Mouse (Mus musculus) neural tube, embryonic 12.5 days (tissue): ENCODE data around the gene Abca2. TPM values are rescaled to one million over a fixed set of nuclear protein-coding genes. Genes with fewer than 3 reads are reported as not detected.

Source experiments
- ATAC-seq: fragments of 200-750 bp; cut with Nextera tagmentation; 2 replicates; pipeline ENCODE4 v1.8.0; 2017; ENCODE audit warnings: low read depth, mild to moderate bottlenecking, moderate TSS enrichment, moderate library complexity; ENCODE audit not compliant: low FRiP score
- H3K27ac ChIP-seq: fragments of 300-500 bp; sonication (generic); 2 replicates; pipeline ENCODE4 v1.5.1; 2016
- H3K27me3 ChIP-seq: fragments of 300-500 bp; sonication (generic); replicated peaks from 2 replicates; pipeline ENCODE4 v1.6.1; 2016; ENCODE audit warnings: mild to moderate bottlenecking
- H3K36me3 ChIP-seq: fragments of 300-500 bp; sonication (generic); 2 replicates; pipeline ENCODE4 v1.6.1; 2016; ENCODE audit warnings: mild to moderate bottlenecking
- H3K4me1 ChIP-seq: fragments of 300-500 bp; sonication (generic); 2 replicates; pipeline ENCODE4 v1.6.1; 2016
- H3K4me2 ChIP-seq: fragments of 300-500 bp; sonication (generic); replicated peaks from 2 replicates; pipeline ENCODE4 v1.6.1; 2016; ENCODE audit warnings: mild to moderate bottlenecking
- H3K4me3 ChIP-seq: fragments of 300-500 bp; sonication (generic); 2 replicates; pipeline ENCODE4 v1.5.1; 2016
- H3K9ac ChIP-seq: fragments of 300-500 bp; sonication (generic); 2 replicates; pipeline ENCODE4 v1.6.1; 2016; ENCODE audit warnings: mild to moderate bottlenecking
- H3K9me3 ChIP-seq: fragments of 300-500 bp; sonication (generic); 2 replicates; pipeline ENCODE4 v1.6.1; 2016; ENCODE audit warnings: mild to moderate bottlenecking
- WGBS: fragments of 180-500 bp; shearing (Covaris S2); methylation state at CpG from one replicate; pipeline ENCODE4 v1.1.7; 2016; 5-methylcytosine and 5-hydroxymethylcytosine counted together
- polyA plus RNA-seq: library from polyadenylated mRNA; unstranded; fragments of >200 nt; fragmentation: Nextera tagmentation; extraction: Ambion mirVana; gene quantifications from 2 replicates; pipeline ENCODE4 v1.2.1, GENCODE M21; 2016

The Abca2 gene
- polyA plus RNA-seq, 1 experiment from 2014 or later, result 10.2 TPM

DNA sequence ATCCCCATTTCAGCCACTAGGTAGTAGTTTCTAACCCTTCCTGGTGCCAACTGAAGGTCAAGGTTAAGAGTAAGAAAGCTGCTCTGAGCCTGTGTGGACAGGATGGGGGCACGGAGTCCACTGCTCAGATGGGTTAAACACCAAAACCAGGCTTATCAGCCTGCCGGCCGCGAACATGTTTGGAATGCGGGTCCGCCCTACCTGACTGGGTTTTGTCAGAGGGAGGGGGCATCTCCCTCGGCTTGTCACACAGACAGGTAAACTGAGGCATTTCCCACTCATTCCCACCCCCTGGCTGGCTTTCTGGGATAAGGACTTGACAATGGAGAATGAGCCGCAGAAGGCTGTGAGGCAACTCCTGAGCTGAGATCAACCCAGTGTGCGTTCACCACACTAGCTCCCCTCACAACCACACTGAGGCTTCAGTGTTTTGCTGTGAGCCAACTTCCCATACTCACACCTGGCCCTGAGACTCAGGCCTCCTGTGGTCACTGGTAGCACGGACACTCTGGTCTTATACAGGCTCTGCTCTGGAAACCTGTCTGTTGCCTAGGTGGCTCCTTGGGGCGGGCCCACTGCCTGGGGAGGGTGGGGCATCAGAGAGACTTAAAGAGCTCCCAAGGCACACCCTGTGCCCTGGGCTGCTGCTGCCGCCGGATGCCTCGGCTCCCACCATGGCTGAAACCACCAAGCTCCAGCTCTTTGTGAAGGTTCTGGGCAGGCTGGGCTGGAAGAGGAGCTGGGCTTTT, 27.9 kb downstream of the Abca2 start, which contains the start of gene Clic3:
Clic3 (plus strand) TSS at position 634 of the 749 bp plus-strand sequence.
- Histone ChIP-seq H3K9ac (no peak within 1 kb of the TSS), H3K4me2 (no peak within 1 kb of the TSS), H3K27ac (no peak within 1 kb of the TSS), H3K4me3 (no peak within 1 kb of the TSS), H3K9me3 (no peaks in the 10 kb centered on the region), H3K36me3 (peaks cover 16% of the 10 kb centered on the region), H3K27me3 (no peaks in the 10 kb centered on the region), H3K4me1 (peaks cover 23% of the 10 kb centered on the region)
- ATAC-seq, result no peak
- 70% methylated on average over 14 of the region's 14 CpGs for WGBS

DNA sequence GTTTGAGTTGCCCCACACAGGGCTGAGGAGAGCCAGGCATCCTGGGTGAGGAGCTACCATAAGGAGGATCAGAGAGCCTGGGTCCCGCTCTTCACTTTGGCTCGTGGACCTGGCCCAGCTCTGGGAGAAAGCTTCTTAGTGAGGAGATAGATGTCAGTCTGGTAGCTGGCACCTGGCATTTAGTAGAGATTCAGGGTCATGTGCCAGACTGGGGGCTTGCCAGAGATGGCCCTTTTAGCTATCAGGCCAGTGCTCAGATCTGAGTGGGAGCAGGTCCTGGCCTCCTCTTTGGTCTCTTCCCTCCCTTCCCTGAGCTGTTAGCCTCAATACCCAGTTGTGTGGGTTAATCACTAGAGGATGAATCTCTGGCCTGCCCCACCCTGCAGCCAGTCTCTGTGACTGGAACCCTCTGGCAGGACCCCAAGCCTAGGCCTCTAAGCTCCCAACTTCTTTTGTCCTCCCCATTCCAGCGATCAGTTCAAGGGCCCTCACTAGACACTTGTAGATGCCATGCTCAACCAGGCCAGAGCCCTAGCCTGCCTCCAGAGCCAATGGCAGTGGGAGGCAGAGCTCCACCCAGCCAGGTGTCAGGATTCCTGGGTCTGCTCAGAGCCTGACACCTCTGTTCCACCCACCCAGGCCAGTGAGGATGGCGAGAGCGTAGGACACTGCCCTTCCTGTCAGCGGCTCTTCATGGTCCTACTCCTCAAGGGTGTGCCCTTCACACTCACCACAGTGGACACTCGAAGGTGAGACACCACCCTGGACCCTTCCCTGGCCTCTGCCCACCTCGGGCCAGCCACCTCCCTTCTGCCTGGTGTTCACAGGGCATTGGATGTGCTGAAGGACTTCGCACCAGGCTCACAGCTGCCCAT, 28.8 kb downstream of the Abca2 start:
- WGBS, result 87% methylated on average over 9 of the region's 9 CpGs
- Histone ChIP-seq H3K4me3 (no peak overlapping the region), H3K4me2 (no peak overlapping the region), H3K9ac (no peak overlapping the region), H3K4me1 (peaks cover 24% of the 10 kb centered on the region), H3K36me3 (peaks cover 16% of the 10 kb centered on the region), H3K27ac (no peak overlapping the region), H3K27me3 (no peaks in the 10 kb centered on the region), H3K9me3 (no peaks in the 10 kb centered on the region)
- ATAC-seq, result no peak

DNA sequence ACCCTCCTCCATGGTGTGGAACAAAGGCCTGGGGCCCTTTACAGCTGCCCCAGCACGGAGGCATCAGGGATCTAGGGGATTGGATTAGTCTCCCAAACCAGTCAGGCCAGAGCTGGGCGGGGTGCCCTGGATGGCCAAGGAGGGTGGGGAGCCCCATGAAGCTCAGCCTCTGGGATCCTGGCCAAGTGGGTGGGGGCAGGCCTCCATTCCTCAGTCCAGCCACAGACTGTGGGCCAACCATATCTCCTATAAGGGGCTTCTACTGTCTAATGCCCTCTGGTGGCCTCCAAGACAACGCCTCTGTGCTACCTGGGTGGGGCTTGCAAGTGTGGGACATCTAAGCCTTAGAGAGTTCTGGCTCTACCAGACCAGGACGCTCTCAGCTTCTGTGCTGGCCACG, 30.4 kb downstream of the Abca2 start:
- Histone ChIP-seq H3K27ac (no peak overlapping the region), H3K9ac (no peak overlapping the region), H3K36me3 (peaks cover 16% of the 10 kb centered on the region), H3K9me3 (no peaks in the 10 kb centered on the region), H3K4me3 (no peak overlapping the region), H3K27me3 (no peaks in the 10 kb centered on the region), H3K4me2 (peak overlapping the region; percentile 85; the same call in 1 of the 2 replicates), H3K4me1 (peaks cover 24% of the 10 kb centered on the region)
- no peak for ATAC-seq
- 88% methylated on average over 5 of the region's 5 CpGs for WGBS

DNA sequence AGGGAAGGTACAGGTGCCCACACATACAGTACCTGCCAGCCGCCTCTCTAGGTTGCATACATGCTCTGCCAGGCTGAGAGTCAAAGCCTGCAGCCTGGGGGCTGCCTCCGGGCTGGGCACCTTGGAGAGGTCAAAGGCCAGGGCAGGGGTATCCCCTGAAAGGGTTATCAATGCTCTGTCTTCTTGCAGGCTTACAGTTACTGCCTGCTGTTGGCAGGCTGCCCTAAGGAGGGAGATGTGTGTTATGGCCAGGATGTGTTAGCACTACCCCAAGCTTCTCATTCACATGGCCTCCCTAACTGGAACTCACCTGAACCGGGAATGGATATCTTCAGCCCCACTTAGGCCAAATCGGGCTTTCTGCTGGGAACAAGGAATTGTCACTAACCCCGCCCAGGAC, 31.6 kb downstream of the Abca2 start:
- no peaks in the 10 kb centered on the region for H3K27me3 ChIP-seq
- WGBS, result 35% methylated on average over 5 of the region's 5 CpGs
- H3K4me1 ChIP-seq, result peaks cover 24% of the 10 kb centered on the region
- peak overlapping the region; percentile 79 for H3K27ac ChIP-seq
- H3K36me3 ChIP-seq, result peaks cover 16% of the 10 kb centered on the region
- peak overlapping the region; percentile 66 for H3K9ac ChIP-seq
- ATAC-seq, result peak; percentile 18; the same call in 1 of the 2 replicates
- peak overlapping the region; percentile 57 for H3K4me3 ChIP-seq
- H3K9me3 ChIP-seq, result no peaks in the 10 kb centered on the region
- H3K4me2 ChIP-seq, result peak overlapping the region; percentile 85

DNA sequence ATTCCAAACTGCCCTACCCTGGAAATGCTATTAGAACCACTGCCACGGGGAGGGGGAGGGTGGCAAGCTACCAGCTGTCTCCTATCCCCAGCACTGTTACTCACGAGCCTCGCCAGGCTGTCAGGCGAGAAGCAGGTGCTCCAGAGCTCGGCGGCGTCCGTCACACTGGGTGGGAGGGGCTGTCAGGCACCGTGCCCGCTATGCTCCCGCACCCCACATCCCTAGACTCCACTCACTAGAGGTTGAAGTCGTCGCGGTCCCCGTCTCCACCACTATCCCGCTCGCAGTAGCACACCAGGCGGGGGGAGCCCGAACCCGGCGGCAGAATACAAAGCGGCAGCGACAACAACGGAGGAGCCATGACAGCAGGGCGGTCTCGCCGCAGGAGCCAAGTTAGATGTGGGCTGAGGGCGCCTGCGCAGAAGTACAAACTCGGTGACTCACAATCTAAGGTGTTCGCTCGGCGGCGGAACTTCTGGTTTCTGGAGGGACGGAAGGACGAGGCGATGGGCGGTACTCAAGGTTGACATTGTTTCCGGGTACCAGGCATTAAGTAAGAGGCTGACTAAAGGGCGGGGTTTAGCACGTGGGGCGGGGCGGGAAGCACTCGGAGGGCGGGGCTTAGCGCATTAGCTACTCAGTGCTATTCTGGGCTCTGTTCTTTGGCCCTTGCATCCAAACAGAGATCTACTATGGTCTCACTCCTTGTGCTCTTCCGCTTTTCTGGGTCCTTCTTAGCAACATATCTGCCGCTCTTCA, 32.2 kb downstream of the Abca2 start, which contains the start of gene Paxx:
Paxx (minus strand) TSS at position 544 of the 759 bp plus-strand sequence.
- peak within 1 kb of the TSS; percentile 85 for H3K4me2 ChIP-seq
- no peaks in the 10 kb centered on the region for H3K27me3 ChIP-seq
- peaks cover 24% of the 10 kb centered on the region for H3K4me1 ChIP-seq
- H3K9ac ChIP-seq, result peak within 1 kb of the TSS; percentile 66
- WGBS, result under 1% methylated on average over 48 of the region's 48 CpGs
- peak within 1 kb of the TSS; percentile 57 for H3K4me3 ChIP-seq
- ATAC-seq, result peak; percentile 92
- H3K36me3 ChIP-seq, result peaks cover 16% of the 10 kb centered on the region
- H3K9me3 ChIP-seq, result no peaks in the 10 kb centered on the region
- H3K27ac ChIP-seq, result peak within 1 kb of the TSS; percentile 79

DNA sequence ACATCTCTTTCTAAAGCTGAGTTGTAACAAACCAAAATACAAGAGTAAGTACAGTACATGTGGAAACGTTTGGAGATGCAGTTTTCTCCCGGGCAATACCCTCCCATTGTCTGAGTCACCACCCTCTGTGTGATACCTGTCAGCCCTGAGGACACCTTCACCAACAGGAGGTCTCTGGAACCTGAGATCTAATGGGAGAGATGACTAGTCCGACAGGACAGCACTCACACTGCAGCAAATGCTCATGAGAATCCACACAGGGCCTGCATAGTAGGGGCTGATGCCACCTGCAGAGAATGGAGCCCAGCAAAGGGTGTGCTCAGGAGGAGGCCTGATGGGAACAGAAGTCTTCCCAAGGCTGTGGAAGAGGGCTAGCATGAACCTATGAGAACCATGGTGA, 32.9 kb downstream of the Abca2 start:
- Histone ChIP-seq H3K4me3 (peak overlapping the region; percentile 57), H3K4me1 (peaks cover 24% of the 10 kb centered on the region), H3K27ac (no peak overlapping the region), H3K27me3 (no peaks in the 10 kb centered on the region), H3K9ac (no peak overlapping the region; the same call in 1 of the 2 replicates), H3K36me3 (peaks cover 16% of the 10 kb centered on the region), H3K9me3 (no peaks in the 10 kb centered on the region), H3K4me2 (peak overlapping the region; percentile 85)
- WGBS, result 30% methylated on average over 3 of the region's 3 CpGs
- ATAC-seq, result peak; percentile 8

DNA sequence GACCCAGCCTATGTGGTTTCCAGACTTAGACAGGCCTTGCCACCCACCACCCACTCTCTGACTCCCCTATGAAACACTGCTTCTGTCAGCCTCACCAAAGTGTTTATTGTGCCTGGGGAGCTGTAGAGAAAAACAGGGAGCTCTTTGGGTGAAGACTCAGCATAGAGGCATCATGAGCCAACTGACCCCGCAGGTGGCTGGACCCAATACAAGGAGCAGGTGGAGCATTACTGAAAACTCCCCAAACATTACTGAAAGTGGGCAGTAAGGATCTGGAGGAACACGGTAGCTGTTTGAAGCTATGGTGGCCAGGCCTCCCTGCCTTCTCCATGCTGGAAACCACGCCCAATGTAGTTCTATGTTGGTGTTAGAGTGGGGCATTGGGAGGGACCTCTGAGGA, 35.1 kb downstream of the Abca2 start:
- Histone ChIP-seq H3K4me1 (peaks cover 24% of the 10 kb centered on the region), H3K9me3 (no peaks in the 10 kb centered on the region), H3K9ac (no peak overlapping the region), H3K36me3 (peaks cover 8% of the 10 kb centered on the region), H3K4me2 (no peak overlapping the region), H3K27me3 (no peaks in the 10 kb centered on the region), H3K4me3 (no peak overlapping the region), H3K27ac (no peak overlapping the region)
- 86% methylated on average over 3 of the region's 3 CpGs for WGBS
- no peak for ATAC-seq

DNA sequence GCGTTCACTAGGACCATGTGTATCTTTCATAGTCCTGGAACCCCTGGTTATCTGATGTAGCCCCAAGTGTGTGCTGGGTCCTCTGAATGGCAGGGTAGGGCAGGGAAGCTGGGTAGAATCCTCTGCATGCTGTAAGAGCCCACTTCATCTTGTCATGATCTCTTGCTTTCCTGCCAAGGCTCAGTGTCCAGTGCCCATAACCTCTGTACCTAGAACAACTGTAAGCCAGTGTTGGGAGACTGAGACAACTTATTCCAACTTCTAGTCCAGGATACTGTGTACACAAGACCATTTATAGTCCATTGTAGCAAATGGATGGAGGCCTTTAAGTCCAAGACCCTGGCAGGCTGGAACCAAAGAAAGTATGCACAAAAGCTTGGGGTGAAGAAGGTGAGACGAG, 36.8 kb downstream of the Abca2 start:
- Histone ChIP-seq H3K4me1 (peaks cover 14% of the 10 kb centered on the region), H3K9me3 (no peaks in the 10 kb centered on the region), H3K27me3 (no peaks in the 10 kb centered on the region), H3K4me2 (no peak overlapping the region), H3K36me3 (no peaks in the 10 kb centered on the region), H3K27ac (no peak overlapping the region), H3K9ac (no peak overlapping the region), H3K4me3 (no peak overlapping the region)
- no peak for ATAC-seq
- WGBS, result 87% methylated on average over 2 of the region's 2 CpGs

DNA sequence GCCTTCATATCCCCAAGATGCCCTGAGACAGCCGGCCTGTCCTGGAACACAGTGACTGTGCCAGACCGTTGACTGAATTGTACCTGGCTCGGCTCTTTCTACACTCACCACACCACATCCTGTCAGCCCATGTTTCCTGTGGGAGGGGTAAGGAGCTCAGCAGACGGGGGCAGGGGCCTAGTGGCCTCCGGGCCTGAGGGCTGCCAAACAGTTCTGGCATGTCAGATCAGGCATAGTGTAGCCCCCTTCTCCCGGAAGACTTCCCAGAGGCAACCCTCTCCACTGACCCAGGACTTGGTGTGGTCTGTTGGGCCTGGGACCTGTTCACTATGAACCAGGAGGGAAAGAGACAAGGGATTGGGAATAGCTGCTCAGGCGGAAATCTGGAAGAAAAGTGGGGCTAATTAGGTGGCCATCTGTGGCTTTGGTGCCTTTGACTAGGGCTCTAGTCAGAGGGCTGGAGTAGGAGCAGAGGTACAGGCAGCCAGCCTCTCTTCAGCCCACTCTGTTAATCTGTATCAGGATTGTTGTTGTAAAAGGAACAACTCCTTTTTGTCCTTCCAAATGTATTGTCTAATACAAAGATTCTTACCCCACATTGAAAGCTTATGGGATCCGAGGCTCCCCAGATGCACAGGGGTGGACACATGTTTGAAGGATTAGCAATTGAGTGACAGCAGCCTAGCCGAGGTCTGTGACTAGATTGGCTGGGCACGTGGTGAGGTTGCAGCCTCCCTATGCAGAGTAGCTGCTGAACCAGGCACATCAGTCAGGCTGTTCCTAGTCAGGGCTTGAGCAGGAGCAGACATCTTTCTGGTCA, 37.5 kb downstream of the Abca2 start:
- Histone ChIP-seq H3K4me2 (no peak overlapping the region), H3K27ac (no peak overlapping the region), H3K27me3 (no peaks in the 10 kb centered on the region), H3K36me3 (no peaks in the 10 kb centered on the region), H3K9me3 (no peaks in the 10 kb centered on the region), H3K4me1 (peaks cover 11% of the 10 kb centered on the region; the same call in 1 of the 2 replicates), H3K4me3 (no peak overlapping the region), H3K9ac (no peak overlapping the region)
- no peak for ATAC-seq
- WGBS, result 59% methylated on average over 10 of the region's 10 CpGs

DNA sequence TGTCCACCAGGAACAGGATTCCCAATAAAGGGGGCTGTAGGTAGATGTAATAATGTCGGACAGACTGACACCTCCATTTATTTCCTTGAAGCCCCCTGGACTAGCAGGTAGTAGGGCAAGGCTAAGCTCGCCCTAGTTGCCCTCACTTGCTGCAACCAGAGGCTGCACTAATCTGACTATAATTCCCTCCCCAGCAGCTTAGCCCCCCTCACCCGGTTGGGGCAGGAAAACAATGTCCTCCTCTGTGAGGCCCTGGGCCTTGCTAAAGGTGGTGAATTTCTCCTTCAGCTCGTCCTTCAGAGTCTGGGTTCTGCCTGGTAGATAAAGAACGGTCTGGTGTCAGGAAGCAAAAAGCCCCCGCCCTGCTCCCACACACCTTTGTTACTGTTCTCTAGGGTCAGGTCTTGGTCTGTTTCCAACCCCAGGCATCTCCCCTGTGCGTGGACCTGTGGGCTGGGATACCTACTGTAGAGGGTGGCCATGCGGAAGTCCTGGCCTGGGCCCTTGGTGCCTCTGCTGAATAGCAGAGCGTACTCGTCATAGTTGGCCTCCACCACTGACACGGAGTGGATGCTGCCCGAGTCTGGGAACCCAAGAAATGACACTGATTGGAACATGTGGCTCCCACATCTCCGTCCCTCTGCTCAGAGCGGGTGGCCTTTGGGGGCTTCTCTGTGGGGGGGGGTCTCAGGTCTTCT, 39.3 kb downstream of the Abca2 start:
- no peak overlapping the region for H3K4me2 ChIP-seq
- peaks cover 7% of the 10 kb centered on the region; the same call in 1 of the 2 replicates for H3K4me1 ChIP-seq
- no peak for ATAC-seq
- no peaks in the 10 kb centered on the region for H3K36me3 ChIP-seq
- no peak overlapping the region for H3K4me3 ChIP-seq
- 79% methylated on average over 14 of the region's 14 CpGs for WGBS
- no peaks in the 10 kb centered on the region for H3K27me3 ChIP-seq
- no peak overlapping the region for H3K27ac ChIP-seq
- no peaks in the 10 kb centered on the region for H3K9me3 ChIP-seq
- H3K9ac ChIP-seq, result no peak overlapping the region
